Mouse (Mus musculus) olfactory bulb, adult 2 months (tissue): ENCODE measurements around the gene Fbxw9.

ENCODE experiments used
- CTCF ChIP-seq: fragments of 200-500 bp; IDR thresholded peaks from 2 replicates; pipeline ENCODE4 v1.5.1; 2012; ENCODE audit warnings: low read depth, mild to moderate bottlenecking, low read length, moderate library complexity; ENCODE audit not compliant: insufficient read depth
- POLR2A ChIP-seq: fragments of 200-500 bp; IDR thresholded peaks from 2 replicates; pipeline ENCODE4 v1.6.1; 2012; ENCODE audit warnings: mild to moderate bottlenecking, low read depth, low read length, moderate library complexity; ENCODE audit not compliant: insufficient read depth

DNA sequence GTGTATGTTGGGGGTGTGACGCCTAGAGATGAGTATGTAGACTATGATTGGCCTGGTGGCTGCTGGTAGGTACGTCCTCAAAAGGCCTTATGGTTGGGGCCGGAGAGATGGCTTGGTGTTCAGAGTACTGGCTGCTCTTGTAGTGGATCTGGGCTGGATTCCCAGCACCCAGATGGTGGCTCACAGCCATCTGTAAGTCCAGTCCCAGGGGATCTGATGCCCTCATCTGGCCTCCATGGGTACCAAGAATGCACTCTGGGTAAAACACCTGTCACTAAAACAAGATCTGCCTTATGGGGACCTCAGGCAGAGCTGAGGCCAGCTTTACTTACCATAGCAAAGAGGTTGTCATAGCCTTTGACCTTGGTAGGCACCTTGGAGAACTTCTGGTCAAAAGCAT is 36.0 kb upstream of the Fbxw9 start:
- TF ChIP-seq CTCF (no peak), POLR2A (no peak)
